Mouse (Mus musculus) G1E (cell line): ENCODE results near the gene Srgap3. TPM values are rescaled to one million over a fixed set of nuclear protein-coding genes. Genes with fewer than 3 reads are reported as not detected.

ENCODE experiments used
- ATAC-seq: 2 replicates; pipeline ENCODE4 v1.8.0; 2016; ENCODE audit warnings: mild to moderate bottlenecking; ENCODE audit not compliant: insufficient number of reproducible peaks, poor library complexity, low FRiP score, severe bottlenecking; ENCODE audit errors: extremely low read depth
- DNase-seq: peaks from one replicate; pipeline ENCODE4 v3.0.0; 2012; ENCODE audit warnings: low spot score
- H3K27me3 ChIP-seq: 2 replicates; pipeline ENCODE4 v1.6.1; 2012; ENCODE audit warnings: mild to moderate bottlenecking, low read length, inconsistent platforms; ENCODE audit not compliant: insufficient read depth
- H3K36me3 ChIP-seq: replicated peaks from 2 replicates; pipeline ENCODE3; 2012; ENCODE audit warnings: mild to moderate bottlenecking, inconsistent platforms
- H3K4me1 ChIP-seq: 2 replicates; pipeline ENCODE4 v1.6.1; 2012; ENCODE audit warnings: low read depth, low read length, inconsistent platforms, mixed read lengths; ENCODE audit not compliant: insufficient read depth
- H3K4me3 ChIP-seq: 2 replicates; pipeline ENCODE4 v1.5.1; 2012; ENCODE audit warnings: low read depth, mild to moderate bottlenecking, inconsistent platforms, low read length, moderate library complexity, mixed read lengths
- H3K9me3 ChIP-seq: replicated peaks from 2 replicates; pipeline ENCODE4 v1.6.1; 2012; ENCODE audit warnings: inconsistent platforms
- CTCF ChIP-seq: IDR thresholded peaks from 2 replicates; pipeline ENCODE4 v1.5.1; 2012; ENCODE audit warnings: low read depth, low read length, inconsistent platforms, mixed read lengths
- GATA1 ChIP-seq: IDR thresholded peaks from 2 replicates; pipeline ENCODE4 v1.6.1; 2012; ENCODE audit warnings: borderline replicate concordance, low read length, inconsistent platforms, mixed read lengths
- GATA2 ChIP-seq: IDR thresholded peaks from 2 replicates; pipeline ENCODE4 v1.6.1; 2012; ENCODE audit warnings: low read depth, low read length, inconsistent platforms, borderline replicate concordance
- POLR2AphosphoS5 ChIP-seq: IDR thresholded peaks from 2 replicates; pipeline ENCODE4 v1.6.1; 2012; ENCODE audit warnings: low read depth, low read length, inconsistent platforms; ENCODE audit not compliant: insufficient replicate concordance
- TAL1 ChIP-seq: conservative IDR thresholded peaks from 2 replicates; pipeline ENCODE4 v1.6.1; 2012; ENCODE audit warnings: low read depth, low read length, inconsistent platforms, mixed read lengths
- polyA plus RNA-seq: library from polyadenylated mRNA; stranded (reverse); fragments of >175 nt; gene quantifications from 2 replicates; pipeline ENCODE4 v1.2.3, GENCODE M21; 2012
- total RNA-seq, 2 experiments: library from RNA; stranded (forward) in 1 of 2; stranded (reverse) in 1 of 2; fragments of 200-1000 nt in 1 of 2; fragments of >200 nt in 1 of 2; fragmentation: Nextera tagmentation in 1 of 2; gene quantifications; 2 replicates each; pipeline ENCODE4 v1.2.3; 2014 to 2017

Srgap3 gene
- total and polyA plus RNA-seq, 3 experiments, result 0.05 TPM; not detected in 2

GRCm38 (mm10) chr6:112920619-112921195 is 26.4 kb downstream of the Srgap3 start:
- no peaks in the 10 kb centered on the region for H3K27me3 ChIP-seq
- peaks cover 13% of the 10 kb centered on the region for H3K9me3 ChIP-seq
- H3K4me3 ChIP-seq, result no peak overlapping the region
- H3K36me3 ChIP-seq, result no peaks in the 10 kb centered on the region
- DNase-seq, result no peak
- no peaks in the 10 kb centered on the region for H3K4me1 ChIP-seq
- TF ChIP-seq CTCF (no peak), POLR2AphosphoS5 (no peak), GATA2 (no peak), TAL1 (no peak), GATA1 (no peak)
- ATAC-seq, result no peak

- no peak for DNase-seq
- ATAC-seq, result no peak
- Histone ChIP-seq H3K9me3 (peaks cover 13% of the 10 kb centered on the region), H3K4me1 (no peaks in the 10 kb centered on the region), H3K27me3 (no peaks in the 10 kb centered on the region), H3K36me3 (no peaks in the 10 kb centered on the region), H3K4me3 (no peak overlapping the region)
- TF ChIP-seq CTCF (no peak), POLR2AphosphoS5 (no peak), GATA1 (no peak), GATA2 (no peak)
Observed at GRCm38 (mm10) chr6:112917717-112918116, 29.3 kb downstream of the Srgap3 start.

- H3K36me3 ChIP-seq, result no peaks in the 10 kb centered on the region
Observed at GRCm38 (mm10) chr6:112916243-112916642, 30.8 kb downstream of the Srgap3 start.

GRCm38 (mm10) chr6:112912552-112912951 is 34.5 kb downstream of the Srgap3 start:
- Histone ChIP-seq H3K36me3 (no peaks in the 10 kb centered on the region), H3K4me1 (no peaks in the 10 kb centered on the region), H3K27me3 (no peaks in the 10 kb centered on the region), H3K9me3 (peaks cover under 1% of the 10 kb centered on the region), H3K4me3 (no peak overlapping the region)
- DNase-seq (no peak), ATAC-seq (no peak)
- TF ChIP-seq POLR2AphosphoS5 (no peak), GATA1 (no peak), TAL1 (no peak), CTCF (no peak), GATA2 (no peak)

More at GRCm38 (mm10) chr6:112916243-112916642, 30.8 kb downstream of the Srgap3 start:
- Histone ChIP-seq H3K4me1 (no peaks in the 10 kb centered on the region), H3K9me3 (peaks cover 10% of the 10 kb centered on the region), H3K27me3 (no peaks in the 10 kb centered on the region), H3K4me3 (no peak overlapping the region)
- no peak for TF ChIP-seq GATA1
- no peak for TF ChIP-seq POLR2AphosphoS5
- TF ChIP-seq GATA2, result no peak
- TF ChIP-seq CTCF, result no peak
- TF ChIP-seq TAL1, result no peak
- ATAC-seq, result no peak
- DNase-seq, result no peak

GRCm38 (mm10) chr6:112909711-112910110 is 37.4 kb downstream of the Srgap3 start:
- Histone ChIP-seq H3K27me3 (no peaks in the 10 kb centered on the region), H3K36me3 (no peaks in the 10 kb centered on the region), H3K9me3 (no peaks in the 10 kb centered on the region; the same call in 1 of the 2 replicates), H3K4me1 (no peaks in the 10 kb centered on the region), H3K4me3 (no peak overlapping the region)
- DNase-seq, result no peak
- no peak for ATAC-seq
- TF ChIP-seq CTCF (no peak), GATA1 (no peak), POLR2AphosphoS5 (no peak), GATA2 (no peak), TAL1 (no peak)

- TF ChIP-seq CTCF, result no peak
- TF ChIP-seq POLR2AphosphoS5, result no peak
- TF ChIP-seq TAL1, result no peak
- no peak for TF ChIP-seq GATA2
- no peak for TF ChIP-seq GATA1
- Histone ChIP-seq H3K27me3 (no peaks in the 10 kb centered on the region), H3K4me1 (no peaks in the 10 kb centered on the region), H3K4me3 (no peak overlapping the region), H3K9me3 (no peaks in the 10 kb centered on the region; the same call in 1 of the 2 replicates), H3K36me3 (no peaks in the 10 kb centered on the region)
- ATAC-seq (no peak), DNase-seq (no peak)
Observed at GRCm38 (mm10) chr6:112907887-112908584, 39.0 kb downstream of the Srgap3 start.
